In genomic region chr2:34227688-34228087, GRCm38 (mm10) we compare ENCODE assay signal across 21 mouse cellular contexts.
A peak's percentile ranks its signal among the peaks of the same experiment; 100 is the strongest.
DNase-seq lines count a peak whose midpoint lies in the region; ATAC-seq lines count a peak whose summit lies in the region.
"Had no signal": no experiment of that assay in that cellular context is flagged by ENCODE, and none has a peak within 500 bp of the region (broad histone marks: within the 10 kb centered on the region; RNA-seq: fewer than 3 reads in every experiment).

No protein-coding gene starts in this region.

- peak overlapping the region; percentile 42; the same call in 1 of the 2 replicates for H3K27ac ChIP-seq in hindbrain, embryonic 11.5 days (ENCODE audit: low read depth, low read length)
- no peak overlapping the region for H3K27ac ChIP-seq in hindbrain, embryonic 10.5 days
- peak overlapping the region; percentile 67 for H3K27ac ChIP-seq in midbrain, embryonic 13.5 days
- no peak overlapping the region for H3K27ac ChIP-seq in midbrain, embryonic 11.5 days (ENCODE audit: low read depth, low read length)
- H3K27ac ChIP-seq in neural tube, embryonic 15.5 days (replicated peaks): peak overlapping the region; percentile 19; the same call in 1 of the 2 replicates
- H3K27ac ChIP-seq: embryonic facial prominence, embryonic 10.5 days; gastrocnemius, adult 2 months; intestine, embryonic 15.5 days had no signal

- H3K27me3 ChIP-seq in hindbrain, embryonic 11.5 days (ENCODE audit: control insufficient read depth, insufficient read depth, low read length): no peaks in the 10 kb centered on the region
- H3K27me3 ChIP-seq in hindbrain, embryonic 10.5 days (ENCODE audit: insufficient read depth, poor library complexity, severe bottlenecking): no peaks in the 10 kb centered on the region
- H3K27me3 ChIP-seq in midbrain, embryonic 13.5 days: no peaks in the 10 kb centered on the region
- H3K27me3 ChIP-seq in midbrain, embryonic 11.5 days (ENCODE audit: control insufficient read depth, insufficient read depth, low read length): no peaks in the 10 kb centered on the region
- H3K27me3 ChIP-seq in neural tube, embryonic 15.5 days (replicated peaks): no peaks in the 10 kb centered on the region
- H3K27me3 ChIP-seq: CH12.LX; heart, embryonic 12.5 days; intestine, embryonic 15.5 days; Patski had no signal

- no peak for ATAC-seq in hindbrain, embryonic 11.5 days (ENCODE audit: low FRiP score)
- peak; percentile 43; the same call in 1 of the 2 replicates for ATAC-seq in midbrain, embryonic 13.5 days
- ATAC-seq in midbrain, embryonic 11.5 days (ENCODE audit: low FRiP score): no peak
- ATAC-seq in neural tube, embryonic 15.5 days (ENCODE audit: low FRiP score): no peak
- ATAC-seq: activated CD4-positive, CD25-positive, alpha-beta regulatory T cell, adult 4 months; forebrain, postnatal 0 days; intestine, embryonic 15.5 days; Patski had no signal

- H3K36me3 ChIP-seq in hindbrain, embryonic 11.5 days (ENCODE audit: control insufficient read depth, insufficient read depth, low read length): no peaks in the 10 kb centered on the region
- H3K36me3 ChIP-seq in hindbrain, embryonic 10.5 days: peaks cover 16% of the 10 kb centered on the region
- no peaks in the 10 kb centered on the region for H3K36me3 ChIP-seq in midbrain, embryonic 13.5 days
- no peaks in the 10 kb centered on the region for H3K36me3 ChIP-seq in midbrain, embryonic 11.5 days (ENCODE audit: control insufficient read depth, insufficient read depth, low read length)
- H3K36me3 ChIP-seq in neural tube, embryonic 15.5 days: no peaks in the 10 kb centered on the region
- H3K36me3 ChIP-seq: intestine, embryonic 15.5 days had no signal

- no peaks in the 10 kb centered on the region for H3K4me1 ChIP-seq in hindbrain, embryonic 11.5 days (replicated peaks; ENCODE audit: control insufficient read depth, insufficient read depth, low read length)
- peaks cover 49% of the 10 kb centered on the region for H3K4me1 ChIP-seq in hindbrain, embryonic 10.5 days (replicated peaks)
- H3K4me1 ChIP-seq in midbrain, embryonic 13.5 days (replicated peaks): peaks cover 74% of the 10 kb centered on the region
- H3K4me1 ChIP-seq in midbrain, embryonic 11.5 days (ENCODE audit: control insufficient read depth, insufficient read depth, low read length): peaks cover 27% of the 10 kb centered on the region
- H3K4me1 ChIP-seq in neural tube, embryonic 15.5 days: peaks cover 40% of the 10 kb centered on the region

- no peaks in the 10 kb centered on the region for H3K9me3 ChIP-seq in hindbrain, embryonic 11.5 days (ENCODE audit: control insufficient read depth, low read length)
- H3K9me3 ChIP-seq in hindbrain, embryonic 10.5 days: no peaks in the 10 kb centered on the region
- H3K9me3 ChIP-seq in midbrain, embryonic 13.5 days: no peaks in the 10 kb centered on the region
- no peaks in the 10 kb centered on the region for H3K9me3 ChIP-seq in midbrain, embryonic 11.5 days (ENCODE audit: control insufficient read depth, low read length)
- H3K9me3 ChIP-seq in neural tube, embryonic 15.5 days (replicated peaks): no peaks in the 10 kb centered on the region
- H3K9me3 ChIP-seq: embryonic facial prominence, embryonic 10.5 days; heart, embryonic 12.5 days; intestine, embryonic 15.5 days had no signal

- H3K9ac ChIP-seq in hindbrain, embryonic 11.5 days (ENCODE audit: low read depth, low read length): no peak overlapping the region
- H3K9ac ChIP-seq in midbrain, embryonic 13.5 days (replicated peaks): no peak overlapping the region
- no peak overlapping the region for H3K9ac ChIP-seq in midbrain, embryonic 11.5 days (ENCODE audit: low read length)
- H3K9ac ChIP-seq in neural tube, embryonic 15.5 days (replicated peaks): no peak overlapping the region
- H3K9ac ChIP-seq: forebrain, postnatal 0 days; heart, embryonic 12.5 days; intestine, embryonic 15.5 days had no signal

- DNase-seq in hindbrain, embryonic 11.5 days (ENCODE audit: low spot score): no peak
- DNase-seq in hindbrain, embryonic 10.5 days (ENCODE audit: low spot score): no peak
- no peak for DNase-seq in midbrain, embryonic 11.5 days (ENCODE audit: low spot score, missing footprints)
- DNase-seq in retina, postnatal 1 day: peak; percentile 30
- DNase-seq in retina, embryonic 14.5 days (ENCODE audit: low spot score): no peak
- no peak for DNase-seq in thymus, postnatal 36 days
- DNase-seq: adrenal gland, postnatal 14 days; cerebellum, adult 18-20 months; cerebellum, adult 9-11 months; cerebellum, postnatal 36 days; forebrain, postnatal 0 days; gastrocnemius, adult 2 months; gastrocnemius, postnatal 25 days had no signal

- H3K4me3 ChIP-seq in hindbrain, embryonic 11.5 days (ENCODE audit: low read depth, low read length): no peak overlapping the region
- no peak overlapping the region for H3K4me3 ChIP-seq in hindbrain, embryonic 10.5 days
- H3K4me3 ChIP-seq in midbrain, embryonic 13.5 days (replicated peaks): no peak overlapping the region
- H3K4me3 ChIP-seq in midbrain, embryonic 11.5 days (ENCODE audit: low read depth, low read length): no peak overlapping the region
- H3K4me3 ChIP-seq in neural tube, embryonic 15.5 days (replicated peaks): no peak overlapping the region
- H3K4me3 ChIP-seq: embryonic facial prominence, embryonic 10.5 days; gastrocnemius, adult 2 months; heart, embryonic 12.5 days; intestine, embryonic 15.5 days had no signal

- H3K4me2 ChIP-seq in hindbrain, embryonic 11.5 days (replicated peaks; ENCODE audit: low read depth, low read length): no peak overlapping the region
- H3K4me2 ChIP-seq in midbrain, embryonic 13.5 days (replicated peaks): no peak overlapping the region
- H3K4me2 ChIP-seq in midbrain, embryonic 11.5 days: no peak overlapping the region
- no peak overlapping the region for H3K4me2 ChIP-seq in neural tube, embryonic 15.5 days
- H3K4me2 ChIP-seq: heart, embryonic 12.5 days; intestine, embryonic 15.5 days had no signal

- WGBS in hindbrain, embryonic 11.5 days: 71% methylated on average over 4 of the region's 4 CpGs
- WGBS in hindbrain, embryonic 10.5 days: 87% methylated on average over 4 of the region's 4 CpGs
- 44% methylated on average over 4 of the region's 4 CpGs for WGBS in midbrain, embryonic 13.5 days
- WGBS in midbrain, embryonic 11.5 days: 82% methylated on average over 4 of the region's 4 CpGs
- WGBS in neural tube, embryonic 15.5 days: 35% methylated on average over 4 of the region's 4 CpGs

Comparison
In these comparisons a context has a peak if more than half of its experiments do, and no peak if none do; other contexts are left out.
1. H3K27ac ChIP-seq: peak in hindbrain, embryonic 11.5 days (single experiment), midbrain, embryonic 13.5 days (single experiment) and neural tube, embryonic 15.5 days (single experiment); none in hindbrain, embryonic 10.5 days (single experiment) and midbrain, embryonic 11.5 days (single experiment).